Mouse (Mus musculus): ENCODE measurements around the gene Prdm10. TPM values are rescaled to one million over a fixed set of nuclear protein-coding genes. Genes with fewer than 3 reads are reported as not detected.

Prdm10 gene
- polyA plus RNA-seq, 1 experiment from 2014 or later: 7.7 TPM

- ATAC-seq (ENCODE audit: insufficient number of reproducible peaks, low FRiP score, low TSS enrichment, low read depth) (no peak), DNase-seq (ENCODE audit: low spot score) (no peak)
- Histone ChIP-seq H3K4me2 (ENCODE audit: low read depth, severe bottlenecking) (no peak overlapping the region), H3K4me1 (ENCODE audit: control insufficient read depth, insufficient read depth, low read length) (no peaks in the 10 kb centered on the region), H3K9ac (ENCODE audit: low read length) (no peak overlapping the region), H3K27ac (replicated peaks; ENCODE audit: low read depth, low read length) (no peak overlapping the region), H3K9me3 (ENCODE audit: control insufficient read depth, low read length) (no peaks in the 10 kb centered on the region), H3K27me3 (ENCODE audit: control insufficient read depth, insufficient read depth, low read length) (no peaks in the 10 kb centered on the region), H3K4me3 (ENCODE audit: low read depth, low read length) (no peak overlapping the region), H3K36me3 (ENCODE audit: control insufficient read depth, insufficient read depth, low read length) (no peaks in the 10 kb centered on the region)
- WGBS: 75% methylated on average over 5 of the region's 5 CpGs
These were observed 38.6 kb downstream of the Prdm10 start for GRCm38 (mm10) chr9:31318956-31319355.

DNA sequence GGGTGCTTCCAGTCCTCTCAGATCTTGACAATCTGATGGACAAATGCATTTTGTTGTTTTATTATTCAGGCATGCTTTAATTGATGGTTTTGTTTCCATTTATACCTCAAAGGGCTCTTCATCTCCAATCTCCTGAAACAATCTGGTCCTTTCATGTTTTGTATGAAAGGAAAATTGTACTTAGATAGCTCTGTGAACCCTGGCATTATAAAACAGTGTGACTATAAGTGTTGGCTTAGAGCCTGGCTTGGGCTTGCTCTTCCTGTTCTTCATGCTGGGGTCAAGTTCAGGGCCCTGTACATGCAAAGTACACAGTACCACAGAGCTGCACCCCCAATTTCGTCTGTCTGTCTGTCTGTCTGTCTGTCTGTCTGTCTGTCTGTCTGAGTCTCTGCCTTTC is 40.4 kb downstream of the Prdm10 start:
- no peaks in the 10 kb centered on the region for H3K27me3 ChIP-seq (ENCODE audit: control insufficient read depth, insufficient read depth, low read length)
- H3K9me3 ChIP-seq (ENCODE audit: control insufficient read depth, low read length): no peaks in the 10 kb centered on the region
- ATAC-seq (ENCODE audit: insufficient number of reproducible peaks, low FRiP score, low TSS enrichment, low read depth): no peak
- H3K4me1 ChIP-seq (ENCODE audit: control insufficient read depth, insufficient read depth, low read length): no peaks in the 10 kb centered on the region
- no peak overlapping the region for H3K4me2 ChIP-seq (ENCODE audit: low read depth, severe bottlenecking)
- H3K9ac ChIP-seq (ENCODE audit: low read length): no peak overlapping the region
- H3K27ac ChIP-seq (replicated peaks; ENCODE audit: low read depth, low read length): no peak overlapping the region
- H3K36me3 ChIP-seq (ENCODE audit: control insufficient read depth, insufficient read depth, low read length): no peaks in the 10 kb centered on the region
- no peak for DNase-seq (ENCODE audit: low spot score)
- 73% methylated on average over 1 of the region's 1 CpGs for WGBS
- H3K4me3 ChIP-seq (ENCODE audit: low read depth, low read length): no peak overlapping the region

DNA sequence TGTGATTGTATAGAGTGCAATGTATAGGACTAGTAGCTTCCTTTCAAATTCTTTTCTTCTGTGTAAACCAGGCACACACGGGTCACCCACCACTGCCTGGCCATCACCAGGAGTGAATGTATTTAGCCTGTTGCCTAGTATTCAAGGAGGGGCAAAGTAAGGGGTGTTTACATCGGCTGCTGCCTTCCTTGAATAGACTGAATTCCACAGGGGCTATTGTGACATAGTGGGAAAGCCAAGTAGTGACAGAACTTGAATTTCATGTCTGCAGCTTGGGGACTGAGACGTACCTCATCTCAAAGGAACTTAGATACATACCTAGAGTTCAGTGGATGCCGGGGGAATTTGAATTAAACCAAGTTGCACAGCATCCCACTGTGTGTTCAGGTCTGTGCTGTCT is 41.2 kb downstream of the Prdm10 start:
- WGBS: 77% methylated on average over 4 of the region's 4 CpGs
- no peaks in the 10 kb centered on the region for H3K27me3 ChIP-seq (ENCODE audit: control insufficient read depth, insufficient read depth, low read length)
- H3K27ac ChIP-seq (replicated peaks; ENCODE audit: low read depth, low read length): no peak overlapping the region
- no peak overlapping the region for H3K4me2 ChIP-seq (ENCODE audit: low read depth, severe bottlenecking)
- H3K9ac ChIP-seq (ENCODE audit: low read length): no peak overlapping the region
- ATAC-seq (ENCODE audit: insufficient number of reproducible peaks, low FRiP score, low TSS enrichment, low read depth) (no peak), DNase-seq (ENCODE audit: low spot score) (no peak)
- no peak overlapping the region for H3K4me3 ChIP-seq (ENCODE audit: low read depth, low read length)
- no peaks in the 10 kb centered on the region for H3K9me3 ChIP-seq (ENCODE audit: control insufficient read depth, low read length)
- H3K36me3 ChIP-seq (ENCODE audit: control insufficient read depth, insufficient read depth, low read length): no peaks in the 10 kb centered on the region
- no peaks in the 10 kb centered on the region for H3K4me1 ChIP-seq (ENCODE audit: control insufficient read depth, insufficient read depth, low read length)

DNA sequence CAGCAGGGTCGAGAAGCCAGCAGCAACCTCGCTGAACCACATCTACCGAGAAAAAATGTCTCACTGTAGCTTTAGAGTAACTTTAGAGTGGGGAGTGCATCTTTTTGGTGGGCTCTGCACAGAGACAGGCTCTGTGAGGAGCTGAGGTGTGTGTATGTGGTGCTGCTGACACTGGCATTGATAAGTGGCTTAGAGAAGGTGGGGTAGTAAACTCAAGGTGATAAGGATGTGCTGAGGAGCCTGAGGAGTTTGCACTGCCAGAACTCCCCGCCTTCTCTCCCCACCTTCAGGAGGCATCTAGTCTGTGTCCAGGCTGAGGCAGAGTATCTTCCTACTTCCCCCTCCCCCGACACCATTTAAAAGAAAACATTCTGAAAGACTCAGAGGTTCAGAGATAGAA is 41.8 kb downstream of the Prdm10 start:
- no peaks in the 10 kb centered on the region for H3K27me3 ChIP-seq (ENCODE audit: control insufficient read depth, insufficient read depth, low read length)
- no peak overlapping the region for H3K4me3 ChIP-seq (ENCODE audit: low read depth, low read length)
- H3K9me3 ChIP-seq (ENCODE audit: control insufficient read depth, low read length): no peaks in the 10 kb centered on the region
- H3K27ac ChIP-seq (replicated peaks; ENCODE audit: low read depth, low read length): no peak overlapping the region
- ATAC-seq (ENCODE audit: insufficient number of reproducible peaks, low FRiP score, low TSS enrichment, low read depth) (no peak), DNase-seq (ENCODE audit: low spot score) (no peak)
- H3K4me2 ChIP-seq (ENCODE audit: low read depth, severe bottlenecking): no peak overlapping the region
- H3K36me3 ChIP-seq (ENCODE audit: control insufficient read depth, insufficient read depth, low read length): no peaks in the 10 kb centered on the region; the same call in 1 of the 2 replicates
- WGBS: 75% methylated on average over 5 of the region's 5 CpGs
- no peaks in the 10 kb centered on the region for H3K4me1 ChIP-seq (ENCODE audit: control insufficient read depth, insufficient read depth, low read length)
- no peak overlapping the region for H3K9ac ChIP-seq (ENCODE audit: low read length)

DNA sequence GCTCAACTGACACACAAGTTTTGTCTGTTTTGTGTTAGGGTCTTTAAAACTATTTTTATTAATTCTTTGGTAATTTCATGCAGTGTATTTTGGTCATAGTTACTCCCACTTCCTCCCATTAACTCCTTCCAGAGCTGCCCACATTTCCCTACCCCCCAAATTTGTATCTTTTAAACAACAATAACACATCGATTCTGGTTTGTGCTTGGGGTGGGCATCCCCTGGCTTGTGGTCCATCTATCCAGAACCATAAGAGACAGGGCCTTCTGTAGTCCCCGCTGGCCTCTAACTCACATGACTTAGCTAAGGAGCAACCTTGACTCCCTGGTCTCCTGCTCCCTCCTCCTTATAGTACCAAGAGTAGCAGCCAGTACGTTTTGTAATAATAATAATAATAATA is 50.5 kb downstream of the Prdm10 start:
- H3K36me3 ChIP-seq (ENCODE audit: control insufficient read depth, insufficient read depth, low read length): no peaks in the 10 kb centered on the region; the same call in 1 of the 2 replicates
- WGBS: 84% methylated on average over 3 of the region's 3 CpGs
- DNase-seq (ENCODE audit: low spot score): no peak
- no peak overlapping the region for H3K27ac ChIP-seq (replicated peaks; ENCODE audit: low read depth, low read length)
- ATAC-seq (ENCODE audit: insufficient number of reproducible peaks, low FRiP score, low TSS enrichment, low read depth): no peak
- no peak overlapping the region for H3K4me2 ChIP-seq (ENCODE audit: low read depth, severe bottlenecking)
- H3K9me3 ChIP-seq (ENCODE audit: control insufficient read depth, low read length): no peaks in the 10 kb centered on the region
- H3K27me3 ChIP-seq (ENCODE audit: control insufficient read depth, insufficient read depth, low read length): no peaks in the 10 kb centered on the region
- H3K9ac ChIP-seq (ENCODE audit: low read length): no peak overlapping the region
- H3K4me1 ChIP-seq (ENCODE audit: control insufficient read depth, insufficient read depth, low read length): no peaks in the 10 kb centered on the region
- no peak overlapping the region for H3K4me3 ChIP-seq (ENCODE audit: low read depth, low read length)

DNA sequence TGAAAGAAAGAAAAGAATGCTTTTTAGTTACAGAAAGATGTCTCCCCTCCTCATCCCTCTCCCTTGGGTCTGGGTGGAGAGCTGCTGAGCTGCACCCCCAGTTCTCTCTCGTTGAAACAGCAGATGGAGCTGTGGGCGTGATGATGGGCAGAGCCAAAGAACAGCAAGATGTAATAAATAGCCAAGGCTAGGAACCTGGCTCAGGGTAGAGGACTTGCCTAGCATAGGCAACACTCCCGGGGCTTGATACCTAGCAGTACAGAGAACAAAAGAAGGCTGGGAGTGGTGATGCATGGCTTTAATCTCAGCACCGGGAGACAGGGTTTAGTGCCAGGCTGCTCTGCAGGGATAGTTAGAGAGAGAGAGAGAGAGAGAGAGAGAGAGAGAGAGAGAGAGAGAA is 50.9 kb downstream of the Prdm10 start:
- Histone ChIP-seq H3K4me2 (ENCODE audit: low read depth, severe bottlenecking) (no peak overlapping the region), H3K4me1 (ENCODE audit: control insufficient read depth, insufficient read depth, low read length) (no peaks in the 10 kb centered on the region), H3K9me3 (ENCODE audit: control insufficient read depth, low read length) (no peaks in the 10 kb centered on the region), H3K27ac (replicated peaks; ENCODE audit: low read depth, low read length) (no peak overlapping the region), H3K4me3 (ENCODE audit: low read depth, low read length) (no peak overlapping the region), H3K27me3 (ENCODE audit: control insufficient read depth, insufficient read depth, low read length) (no peaks in the 10 kb centered on the region), H3K36me3 (ENCODE audit: control insufficient read depth, insufficient read depth, low read length) (no peaks in the 10 kb centered on the region; the same call in 1 of the 2 replicates), H3K9ac (ENCODE audit: low read length) (no peak overlapping the region)
- DNase-seq (ENCODE audit: low spot score) (no peak), ATAC-seq (ENCODE audit: insufficient number of reproducible peaks, low FRiP score, low TSS enrichment, low read depth) (no peak)
- 65% methylated on average over 4 of the region's 4 CpGs for WGBS

DNA sequence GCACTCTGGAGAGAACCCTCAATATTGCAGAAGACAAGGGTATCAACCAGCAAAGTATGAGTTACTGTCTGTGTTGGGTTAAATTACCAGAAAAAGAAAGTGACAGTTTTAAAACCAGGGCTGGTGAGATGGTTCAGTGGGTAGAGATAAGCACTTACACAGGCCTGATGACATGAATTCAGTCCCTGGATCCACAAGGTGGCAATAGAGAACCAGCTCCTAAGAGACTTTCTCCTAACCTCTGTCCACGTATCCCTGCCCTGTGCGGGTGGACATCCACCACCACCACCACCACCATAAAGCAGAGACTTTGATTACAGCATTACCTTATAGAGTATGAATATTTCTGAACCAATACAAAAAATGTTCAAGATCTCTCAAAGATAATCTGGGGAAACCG is 51.6 kb downstream of the Prdm10 start:
- no peaks in the 10 kb centered on the region; the same call in 1 of the 2 replicates for H3K36me3 ChIP-seq (ENCODE audit: control insufficient read depth, insufficient read depth, low read length)
- ATAC-seq (ENCODE audit: insufficient number of reproducible peaks, low FRiP score, low TSS enrichment, low read depth): no peak
- 71% methylated on average over 3 of the region's 3 CpGs for WGBS

GRCm38 (mm10) chr9:31332826-31333225 is 52.5 kb downstream of the Prdm10 start:
- Histone ChIP-seq H3K27ac (replicated peaks; ENCODE audit: low read depth, low read length) (no peak overlapping the region), H3K4me2 (ENCODE audit: low read depth, severe bottlenecking) (no peak overlapping the region), H3K4me3 (ENCODE audit: low read depth, low read length) (no peak overlapping the region), H3K9ac (ENCODE audit: low read length) (no peak overlapping the region), H3K36me3 (ENCODE audit: control insufficient read depth, insufficient read depth, low read length) (no peaks in the 10 kb centered on the region), H3K27me3 (ENCODE audit: control insufficient read depth, insufficient read depth, low read length) (no peaks in the 10 kb centered on the region), H3K4me1 (ENCODE audit: control insufficient read depth, insufficient read depth, low read length) (no peaks in the 10 kb centered on the region), H3K9me3 (ENCODE audit: control insufficient read depth, low read length) (no peaks in the 10 kb centered on the region)
- DNase-seq (ENCODE audit: low spot score) (no peak), ATAC-seq (ENCODE audit: insufficient number of reproducible peaks, low FRiP score, low TSS enrichment, low read depth) (no peak)

More for the DNA sequence above, 51.6 kb downstream of the Prdm10 start:
- no peaks in the 10 kb centered on the region for H3K9me3 ChIP-seq (ENCODE audit: control insufficient read depth, low read length)
- H3K27me3 ChIP-seq (ENCODE audit: control insufficient read depth, insufficient read depth, low read length): no peaks in the 10 kb centered on the region
- no peak overlapping the region for H3K4me3 ChIP-seq (ENCODE audit: low read depth, low read length)
- H3K9ac ChIP-seq (ENCODE audit: low read length): no peak overlapping the region
- H3K4me1 ChIP-seq (ENCODE audit: control insufficient read depth, insufficient read depth, low read length): no peaks in the 10 kb centered on the region
- no peak overlapping the region for H3K27ac ChIP-seq (replicated peaks; ENCODE audit: low read depth, low read length)
- no peak overlapping the region for H3K4me2 ChIP-seq (ENCODE audit: low read depth, severe bottlenecking)
- DNase-seq (ENCODE audit: low spot score): no peak

DNA sequence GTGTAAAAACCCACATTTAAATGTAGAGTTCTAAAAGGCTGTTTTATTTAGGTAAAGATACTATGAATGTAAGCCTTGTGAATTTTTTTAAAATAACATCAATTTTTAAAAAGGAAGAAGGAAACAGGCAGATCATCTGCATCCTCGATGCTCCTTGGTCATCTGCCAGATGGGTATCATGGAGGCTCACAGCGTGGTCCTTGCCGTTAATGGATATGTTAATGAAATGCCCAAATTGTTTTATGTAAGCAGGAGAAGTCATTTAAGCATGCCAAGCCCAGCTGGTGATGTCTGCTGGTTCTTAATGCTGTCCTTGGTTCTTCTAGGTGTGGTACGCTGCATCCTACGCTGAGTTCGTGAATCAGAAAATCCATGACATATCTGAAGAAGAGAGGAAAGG is 54.7 kb downstream of the Prdm10 start:
- Histone ChIP-seq H3K36me3 (ENCODE audit: control insufficient read depth, insufficient read depth, low read length) (no peaks in the 10 kb centered on the region), H3K9me3 (ENCODE audit: control insufficient read depth, low read length) (no peaks in the 10 kb centered on the region), H3K4me3 (ENCODE audit: low read depth, low read length) (no peak overlapping the region), H3K4me1 (ENCODE audit: control insufficient read depth, insufficient read depth, low read length) (no peaks in the 10 kb centered on the region), H3K4me2 (ENCODE audit: low read depth, severe bottlenecking) (no peak overlapping the region), H3K9ac (ENCODE audit: low read length) (no peak overlapping the region), H3K27me3 (ENCODE audit: control insufficient read depth, insufficient read depth, low read length) (no peaks in the 10 kb centered on the region), H3K27ac (replicated peaks; ENCODE audit: low read depth, low read length) (no peak overlapping the region)
- ATAC-seq (ENCODE audit: insufficient number of reproducible peaks, low FRiP score, low TSS enrichment, low read depth) (no peak), DNase-seq (ENCODE audit: low spot score) (no peak)
- 89% methylated on average over 6 of the region's 6 CpGs for WGBS

All from limb, embryonic 11.5 days (tissue).